11 mouse cellular contexts compared by ENCODE assay signal in genomic region chr3:55587434-55587971, GRCm38 (mm10).
DNase-seq lines count a peak whose midpoint lies in the region; ATAC-seq and TF ChIP-seq lines count a peak whose summit lies in the region.
"Had no signal": no experiment of that assay in that cellular context is flagged by ENCODE, and none has a peak within 500 bp of the region (broad histone marks: within the 10 kb centered on the region; RNA-seq: fewer than 3 reads in every experiment).

No protein-coding gene starts in this region.

- intact Hi-C loops in gastrocnemius, adult 2 months (cut with DNase I) = no loop called here

- DNase-seq in gastrocnemius, adult 2 months = no peak
- DNase-seq in gastrocnemius, postnatal 25 days = no peak
- peak; percentile 28 for DNase-seq in R1 (ENCODE audit: low read depth, low spot score)
- DNase-seq in hindbrain, embryonic 10.5 days (ENCODE audit: low spot score) = no peak
- no peak for DNase-seq in midbrain, embryonic 11.5 days (ENCODE audit: low spot score, missing footprints)
- DNase-seq in cerebellum, postnatal 25 days = no peak
- DNase-seq in urinary bladder, postnatal 25 days (ENCODE audit: low spot score) = no peak
- DNase-seq in left cerebral cortex, adult 9 months (ENCODE audit: low spot score in 2 of 2) = no peak
- DNase-seq: adrenal gland, adult 8-10 months; cerebellum, adult 18-20 months had no signal

- WGBS in hindbrain, embryonic 10.5 days = 27% methylated on average over 12 of the region's 12 CpGs
- 26% methylated on average over 12 of the region's 12 CpGs for WGBS in midbrain, embryonic 11.5 days

- no peaks in the 10 kb centered on the region for H3K27me3 ChIP-seq in hindbrain, embryonic 10.5 days (ENCODE audit: insufficient read depth, poor library complexity, severe bottlenecking)
- no peaks in the 10 kb centered on the region for H3K27me3 ChIP-seq in midbrain, embryonic 11.5 days (ENCODE audit: control insufficient read depth, insufficient read depth, low read length)

- H3K9me3 ChIP-seq in hindbrain, embryonic 10.5 days = no peaks in the 10 kb centered on the region
- no peaks in the 10 kb centered on the region for H3K9me3 ChIP-seq in midbrain, embryonic 11.5 days (ENCODE audit: control insufficient read depth, low read length)

- no peak for TF ChIP-seq CTCF in gastrocnemius, adult 2 months (IDR thresholded peaks at IDR 0.05)

- H3K4me2 ChIP-seq in midbrain, embryonic 11.5 days = peak overlapping the region; percentile 25; the same call in 1 of the 2 replicates

- peak overlapping the region; percentile 9; the same call in 1 of the 2 replicates for H3K27ac ChIP-seq in gastrocnemius, adult 2 months
- peak overlapping the region; percentile 85 for H3K27ac ChIP-seq in hindbrain, embryonic 10.5 days
- H3K27ac ChIP-seq in midbrain, embryonic 11.5 days (ENCODE audit: low read depth, low read length) = peak overlapping the region; percentile 54; the same call in 1 of the 2 replicates

- H3K9ac ChIP-seq in midbrain, embryonic 11.5 days (ENCODE audit: low read length) = peak overlapping the region; percentile 49

- ATAC-seq in midbrain, embryonic 11.5 days (ENCODE audit: low FRiP score) = no peak; the same call in 1 of the 2 replicates

- peaks cover 50% of the 10 kb centered on the region for H3K4me1 ChIP-seq in hindbrain, embryonic 10.5 days (replicated peaks)
- H3K4me1 ChIP-seq in midbrain, embryonic 11.5 days (ENCODE audit: control insufficient read depth, insufficient read depth, low read length) = peaks cover 24% of the 10 kb centered on the region

- H3K4me3 ChIP-seq in gastrocnemius, adult 2 months = no peak overlapping the region
- H3K4me3 ChIP-seq in hindbrain, embryonic 10.5 days = peak overlapping the region; percentile 23
- H3K4me3 ChIP-seq in midbrain, embryonic 11.5 days (ENCODE audit: low read depth, low read length) = no peak overlapping the region
- H3K4me3 ChIP-seq: erythroblast, embryonic 14.5 days had no signal

- no peaks in the 10 kb centered on the region for H3K36me3 ChIP-seq in hindbrain, embryonic 10.5 days
- H3K36me3 ChIP-seq in midbrain, embryonic 11.5 days (ENCODE audit: control insufficient read depth, insufficient read depth, low read length) = no peaks in the 10 kb centered on the region

Comparison
In these comparisons a context has a peak if more than half of its experiments do, and no peak if none do; other contexts are left out.
1. H3K27ac ChIP-seq: peak in every context shown above with its lines; median percentile 85 in hindbrain, embryonic 10.5 days; 54 in midbrain, embryonic 11.5 days; 9 in gastrocnemius, adult 2 months.